In genomic region chr15:79715646-79716045, GRCm38 (mm10) we compare ENCODE assay signal across 21 mouse cellular contexts. TPM values are rescaled to one million over a fixed set of nuclear protein-coding genes. Genes with fewer than 3 reads are reported as not detected.
DNase-seq lines count a peak whose midpoint lies in the region; ATAC-seq and TF ChIP-seq lines count a peak whose summit lies in the region.
"Had no signal": no experiment of that assay in that cellular context is flagged by ENCODE, and none has a peak within 500 bp of the region (broad histone marks: within the 10 kb centered on the region; RNA-seq: fewer than 3 reads in every experiment).

No protein-coding gene starts in this region.

- TF ChIP-seq CTCF in cerebellum, adult 2 months (IDR thresholded peaks at IDR 0.05; ENCODE audit: borderline replicate concordance, insufficient read depth, low read depth, low read length), result no peak
- TF ChIP-seq CTCF in kidney, adult 2 months (conservative IDR thresholded peaks at IDR 0.05; ENCODE audit: insufficient read depth, insufficient read length, low read depth, low read length), result no peak

- no peak for TF ChIP-seq POLR2A in cerebellum, adult 2 months (IDR thresholded peaks at IDR 0.05; ENCODE audit: borderline replicate concordance, insufficient read depth, low read length)
- no peak for TF ChIP-seq POLR2A in kidney, adult 2 months (IDR thresholded peaks at IDR 0.05; ENCODE audit: low read depth, low read length)

- H3K4me3 ChIP-seq in cerebellum, adult 2 months (replicated peaks; ENCODE audit: insufficient read depth, low read depth, low read length), result no peak overlapping the region
- H3K4me3 ChIP-seq in kidney, adult 2 months (ENCODE audit: insufficient read depth, low read depth, low read length), result no peak overlapping the region
- H3K4me3 ChIP-seq: embryonic facial prominence, embryonic 12.5 days; forebrain, embryonic 15.5 days; heart, embryonic 10.5 days; heart, embryonic 15.5 days; hindbrain, embryonic 10.5 days; intestine, embryonic 15.5 days had no signal

- H3K27ac ChIP-seq in cerebellum, adult 2 months (ENCODE audit: insufficient read depth, low read length), result peak overlapping the region; percentile 63
- no peak overlapping the region for H3K27ac ChIP-seq in kidney, adult 2 months (ENCODE audit: insufficient read depth, low read depth, low read length)
- H3K27ac ChIP-seq: embryonic facial prominence, embryonic 12.5 days; forebrain, embryonic 15.5 days; heart, embryonic 10.5 days; heart, embryonic 15.5 days; hindbrain, embryonic 10.5 days; hindbrain, embryonic 14.5 days; intestine, embryonic 15.5 days had no signal

- H3K4me1 ChIP-seq in cerebellum, adult 2 months (ENCODE audit: control insufficient read depth, insufficient read depth, low read length), result peaks cover 26% of the 10 kb centered on the region
- H3K4me1 ChIP-seq in kidney, adult 2 months (ENCODE audit: control insufficient read depth, insufficient read depth, low read length), result no peaks in the 10 kb centered on the region
- H3K4me1 ChIP-seq: embryonic facial prominence, embryonic 12.5 days; forebrain, embryonic 15.5 days; heart, embryonic 10.5 days; heart, embryonic 15.5 days; hindbrain, embryonic 10.5 days; intestine, embryonic 15.5 days had no signal

- no peaks in the 10 kb centered on the region; the same call in 1 of the 2 replicates for H3K36me3 ChIP-seq in kidney, adult 2 months (ENCODE audit: control insufficient read depth, insufficient read depth, low read length)

- no peaks in the 10 kb centered on the region for H3K27me3 ChIP-seq in cerebellum, adult 2 months (ENCODE audit: control insufficient read depth, insufficient read depth, low read length)
- no peaks in the 10 kb centered on the region for H3K27me3 ChIP-seq in kidney, adult 2 months (replicated peaks; ENCODE audit: control insufficient read depth, insufficient read depth, low read length)
- H3K27me3 ChIP-seq: embryonic facial prominence, embryonic 12.5 days; forebrain, embryonic 15.5 days; heart, embryonic 15.5 days; intestine, embryonic 15.5 days had no signal

- 15% methylated on average over 7 of the region's 7 CpGs for WGBS in cerebellum, adult 2 months
- 94% methylated on average over 7 of the region's 7 CpGs for WGBS in kidney, adult 2 months

- ATAC-seq in cerebellum, adult (ENCODE audit: insufficient number of reproducible peaks, low FRiP score, low TSS enrichment), result peak; percentile 68; the same call in 1 of the 2 replicates
- ATAC-seq: CD4-positive, CD25-positive, alpha-beta regulatory T cell, adult 4 months; forebrain, embryonic 15.5 days; intestine, embryonic 15.5 days had no signal

- DNase-seq in cerebellum, postnatal 4 days (ENCODE audit: low spot score in 2 of 2), result no peak
- DNase-seq in cerebellum, adult 2 months, result peak; percentile 65 to 78
- DNase-seq in cerebellum, postnatal 10 days, result peak; percentile 38 to 39
- DNase-seq in kidney, adult 2 months, result no peak
- no peak for DNase-seq in lung, postnatal 14 days
- DNase-seq in lung, postnatal 4 days, result no peak
- DNase-seq: adrenal gland, postnatal 10 days; B cell, adult 2 months; gastrocnemius, postnatal 36 days; heart, adult 11 months; heart, postnatal 14 days; kidney, adult 18-20 months had no signal

RNA-seq across cellular contexts. Expression of gene Gtpbp1, which starts 25.0 kb away (rescaled TPM):
- 52.5 and 59.5 TPM in 2 replicates for polyA plus RNA-seq in cerebellum, adult 2 months (2012; rRNA removed)
- polyA plus RNA-seq in kidney, adult 2 months (2012; rRNA removed), result 29.9 and 35.3 TPM in 2 replicates

RNA-seq across cellular contexts. Expression of gene Sun2, which starts 26.7 kb away (rescaled TPM):
- 42.7 and 45.2 TPM in 2 replicates for polyA plus RNA-seq in cerebellum, adult 2 months (2012; rRNA removed)
- polyA plus RNA-seq in kidney, adult 2 months (2012; rRNA removed), result 31.5 and 31.9 TPM in 2 replicates

RNA-seq across cellular contexts. Expression of gene Josd1, which starts 27.9 kb away (rescaled TPM):
- polyA plus RNA-seq in cerebellum, adult 2 months (2012; rRNA removed), result 43.8 and 45.0 TPM in 2 replicates
- polyA plus RNA-seq in kidney, adult 2 months (2012; rRNA removed), result 19.5 and 19.9 TPM in 2 replicates

RNA-seq across cellular contexts. Expression of gene Tomm22, which starts 45.0 kb away (rescaled TPM):
- polyA plus RNA-seq in cerebellum, adult 2 months (2012; rRNA removed), result 99.9 and 106 TPM in 2 replicates
- 38.2 and 52.5 TPM in 2 replicates for polyA plus RNA-seq in kidney, adult 2 months (2012; rRNA removed)

RNA-seq across cellular contexts. Expression of gene Cby1, which starts 56.6 kb away (rescaled TPM):
- 30.3 and 32.3 TPM in 2 replicates for polyA plus RNA-seq in cerebellum, adult 2 months (2012; rRNA removed)
- 12.0 and 15.1 TPM in 2 replicates for polyA plus RNA-seq in kidney, adult 2 months (2012; rRNA removed)

Comparison
In these comparisons a context has a peak if more than half of its experiments do, and no peak if none do; other contexts are left out.
1. DNase-seq: peak in cerebellum, adult 2 months (2 of 2) and cerebellum, postnatal 10 days (2 of 2); none in cerebellum, postnatal 4 days (0 of 2), kidney, adult 2 months (single experiment), lung, postnatal 14 days (single experiment) and lung, postnatal 4 days (0 of 2).